Mouse (Mus musculus) mammary gland, adult 2 months (tissue): Measurements from ENCODE around the gene Six5. TPM values are rescaled to one million over a fixed set of nuclear protein-coding genes. Genes with fewer than 3 reads are reported as not detected.

ENCODE experiments used
- polyA plus RNA-seq: library from polyadenylated mRNA; depleted of rRNA; stranded (reverse); fragments of >200 nt; gene quantifications from 2 replicates; pipeline ENCODE4 v1.2.3, GENCODE M21; 2012; ENCODE audit warnings: low replicate concordance; rRNA removed

Gene Six5
- 42.9 and 52.4 TPM in 2 replicates for polyA plus RNA-seq

DNA sequence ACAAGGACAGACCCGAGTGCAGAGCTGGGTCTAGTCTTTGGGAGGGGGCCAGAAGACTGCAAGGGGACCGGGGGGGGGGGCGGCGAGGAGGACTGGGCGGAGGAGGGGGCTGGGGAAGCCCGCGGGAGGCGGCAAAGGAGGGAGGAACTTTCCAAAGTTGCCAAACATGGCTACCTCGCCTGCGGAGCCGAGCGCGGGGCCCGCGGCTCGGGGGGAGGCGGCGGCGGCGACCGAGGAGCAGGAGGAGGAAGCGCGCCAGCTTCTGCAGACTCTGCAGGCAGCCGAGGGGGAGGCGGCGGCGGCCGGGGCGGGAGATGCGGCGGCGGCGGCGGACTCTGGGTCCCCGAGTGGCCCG, at the start of gene Six5:
Gene Six5 (plus strand): TSS at position 124 of the 355 bp plus-strand sequence.

DNA sequence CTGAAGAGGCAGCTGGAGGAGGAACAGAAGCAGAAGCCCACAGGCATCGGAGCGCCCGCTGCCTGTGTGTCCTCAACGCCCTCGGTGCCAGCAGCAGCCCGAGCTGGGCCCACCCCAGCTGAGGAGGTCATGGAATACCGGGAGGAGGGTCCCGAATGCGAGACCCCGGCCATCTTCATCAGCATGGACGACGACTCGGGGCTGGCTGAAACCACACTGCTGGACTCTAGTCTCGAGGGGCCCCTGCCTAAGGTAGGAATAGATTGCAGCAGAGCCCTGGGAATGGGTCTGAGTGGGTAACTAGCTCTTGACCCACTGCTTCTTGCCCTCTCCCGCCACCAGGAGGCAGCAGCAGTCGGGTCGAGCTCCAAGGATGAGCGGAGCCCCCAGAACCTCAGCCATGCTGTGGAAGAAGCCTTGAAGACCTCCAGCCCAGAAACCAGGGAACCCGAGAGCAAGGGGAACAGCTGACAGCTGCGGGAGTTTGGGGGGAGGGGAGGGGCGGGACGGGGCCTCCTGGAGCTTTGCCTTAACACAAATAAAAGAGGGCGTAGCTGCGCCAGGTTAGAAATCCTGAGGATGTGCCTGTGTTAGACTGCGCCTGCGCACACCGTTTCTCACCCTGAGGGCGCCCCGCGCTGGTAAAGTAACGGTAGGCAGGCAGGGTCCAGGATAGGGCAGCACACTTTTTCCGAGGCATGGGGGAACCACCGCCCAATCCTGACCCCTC, 40.2 kb upstream of the Six5 start, which contains the start of gene Rsph6a:
Gene Rsph6a (plus strand): TSS at position 644 of the 730 bp plus-strand sequence.

DNA sequence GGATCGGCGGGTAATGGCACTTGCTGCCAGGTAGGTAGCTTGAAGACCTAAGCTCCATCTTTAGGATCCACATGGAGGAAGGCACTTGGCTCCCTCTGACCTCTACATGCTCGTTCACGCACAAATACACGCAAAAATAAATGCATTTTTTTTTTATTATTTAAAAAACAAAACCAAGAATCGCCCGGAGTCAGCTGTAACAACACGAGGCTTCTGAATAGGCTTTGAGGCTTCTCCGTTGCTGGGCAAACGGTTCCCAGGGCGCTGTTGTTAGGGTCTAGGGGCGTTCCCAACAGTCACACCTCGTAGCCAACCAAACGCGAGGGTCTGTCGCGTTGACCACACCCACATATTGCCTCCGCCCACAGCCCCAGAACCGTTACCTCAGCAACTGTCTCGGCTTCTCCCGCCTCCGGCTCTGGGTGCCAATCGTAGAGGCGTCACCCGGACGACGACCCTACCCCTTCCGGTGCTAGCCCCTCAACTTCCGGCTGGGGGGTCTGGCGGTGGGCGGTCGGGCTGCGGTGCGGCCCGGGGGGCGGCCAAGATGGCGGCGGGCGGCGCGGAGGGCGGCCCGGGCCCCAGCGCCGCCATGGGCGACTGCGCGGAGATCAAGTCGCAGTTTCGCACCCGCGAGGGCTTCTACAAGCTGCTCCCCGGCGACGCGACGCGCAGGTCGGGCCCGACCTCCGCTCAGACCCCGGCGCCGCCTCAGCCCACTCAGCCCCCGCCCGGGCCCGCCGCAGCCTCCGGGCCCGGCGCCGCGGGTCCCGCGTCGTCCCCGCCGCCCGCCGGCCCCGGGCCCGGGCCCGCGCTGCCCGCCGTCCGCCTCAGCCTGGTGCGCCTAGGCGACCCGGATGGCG, 18.4 kb upstream of the Six5 start, which contains the start of gene Dmwd:
Gene Dmwd (plus strand): TSS at position 505 of the 863 bp plus-strand sequence.

DNA sequence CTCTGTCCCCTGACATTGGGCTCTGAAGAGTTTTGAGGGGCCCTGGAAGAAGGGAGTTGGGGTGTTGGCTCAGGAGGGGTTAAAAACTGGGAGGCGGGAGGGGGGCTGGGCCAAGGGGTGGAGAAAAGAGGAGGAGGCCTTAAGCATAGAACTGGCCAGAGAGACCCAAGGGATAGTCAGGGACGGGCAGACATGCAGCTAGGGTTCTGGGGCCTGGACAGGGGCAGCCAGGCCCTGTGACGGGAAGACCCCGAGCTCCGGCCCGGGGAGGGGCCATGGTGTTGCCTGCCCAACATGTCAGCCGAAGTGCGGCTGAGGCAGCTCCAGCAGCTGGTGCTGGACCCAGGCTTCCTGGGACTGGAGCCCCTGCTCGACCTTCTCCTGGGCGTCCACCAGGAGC, 10.7 kb upstream of the Six5 start, which contains the start of gene Dmpk:
Gene Dmpk (plus strand): TSS at position 149 of the 400 bp plus-strand sequence.

DNA sequence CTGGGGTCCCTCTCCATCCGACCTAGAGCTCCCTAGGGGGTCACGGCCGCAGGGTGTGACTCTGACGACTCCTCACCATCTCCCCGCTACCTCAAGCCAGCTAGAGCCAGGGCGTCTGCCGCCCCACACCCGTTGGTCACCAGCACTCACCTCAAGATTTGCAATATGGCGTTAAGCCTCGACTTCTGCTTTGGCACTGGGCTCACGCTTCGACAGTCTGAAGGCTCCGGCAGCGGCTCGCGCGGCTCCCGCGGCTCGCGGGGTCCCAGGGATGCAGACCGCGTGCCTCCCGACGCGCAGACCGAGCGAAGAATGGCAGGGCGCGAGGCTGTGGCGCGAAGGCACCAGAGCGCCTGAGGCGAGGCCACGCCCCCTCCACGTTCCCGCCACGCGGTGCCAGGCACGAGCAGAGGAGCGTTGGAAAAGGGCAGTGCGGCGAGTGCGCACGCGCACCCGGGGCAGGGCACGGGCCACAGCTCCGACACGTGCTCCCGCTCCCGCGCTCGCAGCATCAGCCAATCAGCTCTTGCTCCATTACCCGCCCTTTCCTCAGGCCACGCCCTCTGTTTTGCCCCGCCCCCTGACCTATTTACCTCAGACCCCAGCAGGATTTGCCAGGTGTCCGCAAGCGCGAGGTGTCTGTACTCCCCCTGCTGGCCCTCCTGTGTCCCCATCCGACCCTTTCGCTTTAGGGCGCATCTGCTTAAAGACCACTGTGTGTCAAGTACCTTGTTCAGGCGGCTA, 23.8 kb downstream of the Six5 start, which contains the start of gene Gm4969:
Gene Gm4969 (minus strand): TSS at position 341 of the 744 bp plus-strand sequence.

DNA sequence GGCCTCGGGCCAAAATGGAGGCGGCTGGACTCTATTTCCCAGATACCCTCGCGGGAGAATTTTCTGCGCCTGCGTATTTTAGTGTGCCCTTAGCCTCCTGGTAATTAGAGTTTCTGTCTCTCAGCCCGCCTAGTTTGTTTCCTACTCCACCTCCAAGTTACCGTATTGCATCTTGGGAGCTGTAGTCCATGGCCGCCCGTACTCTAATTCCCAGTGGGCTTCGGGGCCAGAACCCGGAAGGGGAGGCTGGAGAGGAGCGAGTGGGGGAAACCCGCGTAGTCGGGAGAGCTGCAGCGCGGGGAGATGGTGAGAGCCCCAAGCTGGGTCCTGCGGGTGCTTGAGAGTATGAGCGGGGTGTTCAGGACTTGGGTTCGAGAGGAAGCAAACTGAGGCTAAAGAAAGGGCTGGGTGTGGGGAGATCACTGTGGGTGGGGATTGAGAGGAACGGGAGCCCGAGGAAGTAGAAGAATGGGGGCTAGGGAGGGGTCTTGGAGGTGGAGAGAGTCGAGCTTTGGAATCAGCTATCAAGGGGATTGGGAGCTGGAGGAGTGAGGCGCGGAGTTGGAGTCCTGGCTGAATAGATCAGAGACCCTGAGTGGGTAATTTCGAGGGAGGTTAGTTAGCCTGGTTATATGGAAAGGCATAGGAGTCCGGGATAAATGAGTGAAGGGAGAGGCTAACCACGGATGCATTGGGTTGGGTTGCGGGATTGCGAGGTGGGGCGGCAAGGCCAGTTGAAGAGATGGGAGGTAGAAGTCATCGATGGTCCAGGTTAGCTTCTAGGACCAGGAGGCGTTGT, 25.4 kb downstream of the Six5 start, which contains the start of gene Fbxo46:
Gene Fbxo46 (plus strand): TSS at position 229 of the 799 bp plus-strand sequence.

Other genes starting within 250 kb of the Six5 start
- 35.8 and 92.8 TPM in 2 replicates for gene Pglyrp1, start 223.3 kb upstream of the Six5 start, polyA plus RNA-seq
- gene Ccdc61, start 184.2 kb upstream of the Six5 start, polyA plus RNA-seq = 16.6 and 33.5 TPM in 2 replicates
- 1.0 and 1.6 TPM in 2 replicates for gene Nova2, start 168.7 kb upstream of the Six5 start, polyA plus RNA-seq
- gene Nanos2, start 107.2 kb upstream of the Six5 start, polyA plus RNA-seq = 0.11 TPM in 1 of 2 replicates, not detected in the other
- 8.8 and 14.6 TPM in 2 replicates for gene Mypop, start 103.3 kb upstream of the Six5 start, polyA plus RNA-seq
- 23.1 and 50.9 TPM in 2 replicates for gene Irf2bp1, start 90.5 kb upstream of the Six5 start, polyA plus RNA-seq
- gene Foxa3, start 71.1 kb upstream of the Six5 start, polyA plus RNA-seq = 0.13 and 0.27 TPM in 2 replicates
- 71.7 and 98.5 TPM in 2 replicates for gene Sympk, start 70.2 kb upstream of the Six5 start, polyA plus RNA-seq
- gene Rsph6a, start 39.9 kb upstream of the Six5 start, polyA plus RNA-seq = not detected in 2 replicates
- 64.7 and 84.3 TPM in 2 replicates for gene Dmwd, start 18.4 kb upstream of the Six5 start, polyA plus RNA-seq
- gene Dmpk, start 10.7 kb upstream of the Six5 start, polyA plus RNA-seq = 287 and 339 TPM in 2 replicates
- gene Gm4969, start 23.8 kb downstream of the Six5 start, polyA plus RNA-seq = not detected in 2 replicates
- 9.6 and 18.2 TPM in 2 replicates for gene Fbxo46, start 25.3 kb downstream of the Six5 start, polyA plus RNA-seq
- 17.8 and 20.1 TPM in 2 replicates for gene Qpctl, start 54.7 kb downstream of the Six5 start, polyA plus RNA-seq
- 11.0 and 13.8 TPM in 2 replicates for gene Snrpd2, start 55.1 kb downstream of the Six5 start, polyA plus RNA-seq
- gene Gipr, start 71.5 kb downstream of the Six5 start, polyA plus RNA-seq = 3.8 and 4.0 TPM in 2 replicates
- gene Eml2, start 81.8 kb downstream of the Six5 start, polyA plus RNA-seq = 40.4 and 52.1 TPM in 2 replicates
- 23.4 and 23.5 TPM in 2 replicates for gene Gpr4, start 117.9 kb downstream of the Six5 start, polyA plus RNA-seq
- gene Opa3, start 133.7 kb downstream of the Six5 start, polyA plus RNA-seq = 33.0 and 51.8 TPM in 2 replicates
- 142 and 310 TPM in 2 replicates for gene Vasp, start 177.2 kb downstream of the Six5 start, polyA plus RNA-seq
- gene Ppm1n, start 185.5 kb downstream of the Six5 start, polyA plus RNA-seq = 0.14 and 0.86 TPM in 2 replicates
- 32.4 and 736 TPM in 2 replicates for gene Rtn2, start 188.0 kb downstream of the Six5 start, polyA plus RNA-seq
- 1.2 and 2.0 TPM in 2 replicates for gene Fosb, start 215.5 kb downstream of the Six5 start, polyA plus RNA-seq